Mouse (Mus musculus): ENCODE measurements at regions not wholly inside any gene's neighbourhood (a gene's known extent, or its start where the extent isn't known, plus 50 kb on each side); places are given as distances from the start of the nearest gene placed in this dataset.

GRCm38 (mm10) chr14:76629913-76630478 is 73.3 kb upstream of the Serp2 start:
- TF ChIP-seq CTCF (IDR thresholded peaks at IDR 0.05; ENCODE audit: extremely low read depth, insufficient read depth, low read length) = no peak
- TF ChIP-seq POLR2A (IDR thresholded peaks at IDR 0.05; ENCODE audit: extremely low read depth, insufficient read depth, low read length) = no peak
